21 mouse cellular contexts compared by ENCODE assay signal in genomic region chr11:34070596-34070995, GRCm38 (mm10). TPM values are rescaled to one million over a fixed set of nuclear protein-coding genes. Genes with fewer than 3 reads are reported as not detected.
"Had no signal": no experiment of that assay in that cellular context is flagged by ENCODE, and none has a peak within 500 bp of the region (broad histone marks: within the 10 kb centered on the region; RNA-seq: fewer than 3 reads in every experiment).

No protein-coding gene starts in this region.

- H3K27me3 ChIP-seq: liver, embryonic 15.5 days; lung, embryonic 15.5 days; neural tube, embryonic 12.5 days; stomach, embryonic 15.5 days had no signal

- H3K4me3 ChIP-seq: left cerebral cortex, adult 2 months; limb, embryonic 10.5 days; liver, embryonic 15.5 days; lung, embryonic 15.5 days; midbrain, embryonic 15.5 days; neural tube, embryonic 12.5 days; stomach, embryonic 15.5 days had no signal

- H3K27ac ChIP-seq: left cerebral cortex, adult 2 months; limb, embryonic 10.5 days; liver, embryonic 15.5 days; lung, embryonic 15.5 days; midbrain, embryonic 15.5 days; neural tube, embryonic 12.5 days; stomach, embryonic 15.5 days had no signal

- H3K4me1 ChIP-seq: midbrain, embryonic 15.5 days; neural tube, embryonic 12.5 days; stomach, embryonic 15.5 days had no signal

- DNase-seq: kidney, adult 9 months; kidney, postnatal 14 days; lung, postnatal 36 days; thymus, postnatal 4 days had no signal

- H3K36me3 ChIP-seq: limb, embryonic 10.5 days; liver, embryonic 15.5 days; lung, embryonic 15.5 days; midbrain, embryonic 15.5 days; neural tube, embryonic 12.5 days; stomach, embryonic 15.5 days had no signal

RNA-seq across cellular contexts. Expression of gene 4930469K13Rik, which starts 27.8 kb away (rescaled TPM):
- total RNA-seq: layer of hippocampus, postnatal 25 days; left cerebral cortex, adult 2 months; left cerebral cortex, postnatal 14 days; megakaryocyte progenitor cell, adult 5-6 weeks; monocyte, adult 5-6 weeks; neutrophil, adult 5-6 weeks had no signal
- polyA plus RNA-seq: intestine, postnatal 0 days; limb, embryonic 10.5 days; limb, embryonic 14.5 days; liver, embryonic 11.5 days; liver, embryonic 15.5 days; midbrain, embryonic 11.5 days; midbrain, embryonic 15.5 days; spleen, adult 2 months had no signal
